Mouse (Mus musculus) spleen, postnatal 36 days (tissue): ENCODE results near the gene Ggct.

Experiments used
- DNase-seq, 2 experiments: peaks; one replicate each; pipeline ENCODE4 v3.0.0; 2022; ENCODE audit warnings: low spot score in 2 of 2, mixed read lengths in 1 of 2

Ggct gene

GRCm38 (mm10) chr6:54952542-54952941, 40.2 kb downstream of the Ggct start:
- no peak for DNase-seq

- DNase-seq, result peak in 1 of 2 experiments; percentile 38
Observed at GRCm38 (mm10) chr6:54948682-54949081, 44.1 kb downstream of the Ggct start.

GRCm38 (mm10) chr6:54946241-54946953, 46.4 kb downstream of the Ggct start:
- DNase-seq, result no peak

- DNase-seq, result no peak
Observed at GRCm38 (mm10) chr6:54944551-54944950, 48.2 kb downstream of the Ggct start.

GRCm38 (mm10) chr6:54943753-54944152, 49.0 kb downstream of the Ggct start:
- DNase-seq, result no peak

GRCm38 (mm10) chr6:54943292-54943691, 49.5 kb downstream of the Ggct start:
- no peak for DNase-seq

- no peak for DNase-seq
Observed at GRCm38 (mm10) chr6:54941149-54941548, 51.6 kb downstream of the Ggct start.

GRCm38 (mm10) chr6:54940126-54940525, 52.6 kb downstream of the Ggct start:
- DNase-seq, result no peak

- peak in 1 of 2 experiments; percentile 36 for DNase-seq
Observed at GRCm38 (mm10) chr6:54939631-54940030, 53.1 kb downstream of the Ggct start.

GRCm38 (mm10) chr6:54936496-54936895, 56.3 kb downstream of the Ggct start:
- peak in 1 of 2 experiments; percentile 33 for DNase-seq

GRCm38 (mm10) chr6:54934930-54935329, 57.8 kb downstream of the Ggct start:
- DNase-seq, result no peak

- no peak for DNase-seq
Observed at GRCm38 (mm10) chr6:54934313-54934712, 58.4 kb downstream of the Ggct start.

- no peak for DNase-seq
Observed at GRCm38 (mm10) chr6:54933866-54934265, 58.9 kb downstream of the Ggct start.

GRCm38 (mm10) chr6:54933216-54933615, 59.5 kb downstream of the Ggct start:
- DNase-seq, result no peak
